Mouse (Mus musculus) heart, adult 8-10 months (tissue): ENCODE measurements at regions not wholly inside any gene's neighbourhood (a gene's known extent, or its start where the extent isn't known, plus 50 kb on each side); places are given as distances from the start of the nearest gene placed in this dataset.

Experiments
- DNase-seq: peaks from one replicate; pipeline ENCODE4 v3.0.0; 2022; ENCODE audit warnings: low spot score

DNA sequence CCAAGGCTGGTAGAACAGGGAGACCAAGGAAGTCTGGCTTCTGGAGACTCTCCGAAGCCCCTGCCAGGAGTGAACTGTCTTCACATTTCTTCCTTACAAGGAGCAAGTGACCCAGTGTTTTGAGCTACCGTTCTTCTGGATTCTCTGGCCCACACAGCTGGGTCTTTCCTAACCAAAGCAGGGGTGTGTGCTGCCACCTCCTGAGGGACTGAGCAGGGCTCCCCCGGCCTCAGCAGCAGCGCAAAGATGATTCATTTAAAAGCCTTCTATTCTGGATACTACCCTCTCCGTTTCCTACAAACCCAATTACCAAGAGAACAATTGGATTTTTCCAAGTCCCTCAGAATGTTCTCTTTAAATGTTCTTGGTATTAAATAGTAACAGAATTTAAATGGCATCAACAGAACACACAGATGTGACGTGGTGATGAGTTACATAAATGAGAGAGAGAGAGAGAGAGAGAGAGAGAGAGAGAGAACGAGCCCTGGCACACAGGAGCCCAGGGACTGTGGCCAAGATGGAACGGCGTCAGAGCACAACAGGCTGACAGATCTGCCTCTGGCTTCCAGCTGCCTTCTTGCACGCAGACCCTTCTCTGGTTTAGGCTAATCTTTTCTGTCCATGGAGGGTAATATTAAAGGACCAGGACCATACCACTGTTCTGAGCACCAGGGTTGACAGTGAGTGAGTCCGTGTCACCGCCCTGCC, 191.6 kb downstream of the Agtpbp1 start:
- peak; percentile 19 for DNase-seq

DNA sequence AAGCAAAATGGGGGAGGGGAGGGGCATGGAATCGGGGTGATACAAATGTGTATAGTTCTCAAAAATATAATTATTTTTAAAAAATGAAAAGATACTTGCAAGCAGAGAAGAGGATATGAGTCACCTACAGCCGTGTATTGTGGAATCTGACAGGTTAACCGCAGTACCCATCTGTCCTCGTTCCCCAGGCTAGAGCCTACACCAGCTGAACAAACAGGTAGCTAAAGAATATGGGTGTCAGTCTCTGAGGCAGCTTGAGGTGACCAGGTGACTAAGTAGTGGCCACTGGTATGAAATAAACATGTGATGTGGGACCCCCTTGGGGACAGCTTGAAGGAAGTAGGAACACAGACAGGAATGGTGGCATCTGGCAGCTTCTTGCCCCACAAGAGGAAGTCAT, 192.2 kb downstream of the Agtpbp1 start:
- DNase-seq = no peak

DNA sequence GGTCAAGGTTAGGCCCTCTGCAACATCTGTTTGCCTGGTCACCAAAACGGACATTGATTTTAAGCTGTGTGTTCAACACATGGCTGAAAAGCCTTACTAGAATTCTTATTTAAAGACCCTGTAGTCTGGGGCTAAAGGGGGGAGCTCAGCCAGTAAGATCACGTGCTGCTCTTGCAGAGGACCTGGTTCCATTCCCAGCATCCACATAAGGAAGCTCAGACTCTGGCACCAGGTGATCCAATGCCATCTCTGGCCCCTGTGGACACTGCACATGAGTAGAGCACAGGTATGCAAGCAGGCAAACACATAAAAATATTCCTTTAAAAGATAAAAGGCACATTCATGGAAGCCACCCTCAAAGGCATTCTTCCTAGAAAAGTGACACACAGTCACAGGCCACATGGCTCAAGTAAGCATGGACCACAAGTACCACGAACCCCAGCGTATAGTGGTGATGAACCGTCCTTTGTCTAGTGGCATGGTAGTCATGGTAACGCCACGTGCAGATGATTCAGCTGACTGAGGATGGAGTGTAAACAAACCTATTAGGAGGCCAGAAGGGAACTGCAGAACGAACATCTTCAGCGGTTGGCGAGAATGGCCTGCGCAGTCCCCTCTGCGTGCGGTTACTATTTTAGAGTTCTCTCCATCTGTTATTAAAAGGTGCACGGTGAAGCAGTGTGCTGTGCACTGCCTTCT, 197.3 kb downstream of the Agtpbp1 start:
- no peak for DNase-seq

DNA sequence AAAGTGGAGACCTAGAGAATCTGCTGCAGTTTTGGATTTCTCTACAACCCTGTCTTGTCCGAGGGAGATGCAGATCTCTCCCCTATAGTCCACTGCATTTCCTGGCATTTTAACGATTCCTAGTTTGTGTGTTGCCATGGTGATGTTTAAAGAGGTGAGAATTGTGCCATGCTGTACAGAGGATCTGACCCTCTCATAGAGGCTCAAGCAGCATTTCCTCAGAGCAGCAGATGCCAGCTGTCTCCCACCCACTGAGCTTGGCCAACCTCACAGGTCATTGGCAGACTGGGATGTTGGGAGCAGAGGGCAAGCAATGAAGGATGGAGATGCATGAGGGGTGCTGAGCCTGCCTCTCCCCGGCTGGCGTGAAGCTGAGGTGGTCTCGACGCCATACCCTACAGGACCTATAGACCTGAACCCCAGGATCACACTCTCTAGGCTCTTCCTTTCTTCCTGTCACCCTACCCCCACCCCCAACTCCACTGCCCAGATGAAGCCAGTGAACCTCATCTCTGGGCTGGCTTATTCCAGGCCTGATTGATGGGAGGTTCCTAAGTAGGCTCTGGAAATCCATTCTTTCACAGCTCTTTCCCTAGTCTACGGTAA, 198.0 kb downstream of the Agtpbp1 start:
- no peak for DNase-seq

DNA sequence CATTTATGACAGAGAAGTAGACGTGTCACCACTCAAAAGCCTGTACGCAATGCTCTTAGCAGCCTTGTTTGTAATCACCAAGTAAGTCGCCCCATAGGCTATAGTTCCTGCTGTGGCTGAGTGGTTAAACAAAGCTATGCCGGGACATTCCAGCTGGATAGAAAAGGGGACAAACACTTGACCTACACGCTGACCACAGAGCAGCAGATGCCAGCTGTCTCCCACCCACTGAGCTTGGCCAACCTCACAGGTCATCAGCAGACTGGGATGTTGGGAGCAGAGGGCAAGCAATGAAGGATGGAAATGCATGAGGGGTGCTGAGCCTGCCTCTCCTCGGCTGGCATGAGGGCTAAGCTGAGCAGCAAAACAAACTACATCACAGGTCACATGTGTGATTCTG, 199.2 kb downstream of the Agtpbp1 start:
- no peak for DNase-seq

DNA sequence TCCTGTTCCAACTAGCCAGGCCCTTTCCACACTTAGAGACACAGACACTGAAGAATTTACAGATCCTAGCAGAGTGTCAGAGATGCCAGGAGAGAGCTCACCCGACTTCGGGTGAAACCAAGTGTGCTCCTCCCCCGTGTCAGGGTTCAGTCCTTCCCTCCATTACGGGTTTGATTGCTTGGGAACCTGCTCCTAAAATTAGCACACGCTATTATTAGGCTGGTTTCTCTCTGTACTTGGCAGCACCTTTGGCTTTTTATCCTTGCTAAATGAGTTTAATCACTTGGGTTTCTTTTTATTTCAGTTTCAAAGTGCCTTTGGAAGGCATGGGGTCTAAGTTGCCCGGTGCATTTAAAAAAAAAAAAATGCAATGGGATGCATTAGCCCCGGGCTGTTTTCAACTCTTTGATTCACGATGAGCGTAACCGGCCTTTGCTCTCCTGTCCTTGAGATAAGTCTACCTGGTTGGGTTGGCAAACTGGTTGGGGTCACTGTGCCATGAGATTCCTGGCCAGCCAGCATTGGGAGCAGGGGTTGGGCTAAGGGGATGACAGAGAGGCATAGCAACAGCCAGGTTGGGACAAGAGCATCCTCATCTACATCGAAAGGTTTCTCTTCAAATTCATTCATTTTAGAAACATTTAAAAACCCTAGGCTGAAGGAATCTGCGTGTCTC, 214.7 kb downstream of the Agtpbp1 start:
- DNase-seq = peak; percentile 35

DNA sequence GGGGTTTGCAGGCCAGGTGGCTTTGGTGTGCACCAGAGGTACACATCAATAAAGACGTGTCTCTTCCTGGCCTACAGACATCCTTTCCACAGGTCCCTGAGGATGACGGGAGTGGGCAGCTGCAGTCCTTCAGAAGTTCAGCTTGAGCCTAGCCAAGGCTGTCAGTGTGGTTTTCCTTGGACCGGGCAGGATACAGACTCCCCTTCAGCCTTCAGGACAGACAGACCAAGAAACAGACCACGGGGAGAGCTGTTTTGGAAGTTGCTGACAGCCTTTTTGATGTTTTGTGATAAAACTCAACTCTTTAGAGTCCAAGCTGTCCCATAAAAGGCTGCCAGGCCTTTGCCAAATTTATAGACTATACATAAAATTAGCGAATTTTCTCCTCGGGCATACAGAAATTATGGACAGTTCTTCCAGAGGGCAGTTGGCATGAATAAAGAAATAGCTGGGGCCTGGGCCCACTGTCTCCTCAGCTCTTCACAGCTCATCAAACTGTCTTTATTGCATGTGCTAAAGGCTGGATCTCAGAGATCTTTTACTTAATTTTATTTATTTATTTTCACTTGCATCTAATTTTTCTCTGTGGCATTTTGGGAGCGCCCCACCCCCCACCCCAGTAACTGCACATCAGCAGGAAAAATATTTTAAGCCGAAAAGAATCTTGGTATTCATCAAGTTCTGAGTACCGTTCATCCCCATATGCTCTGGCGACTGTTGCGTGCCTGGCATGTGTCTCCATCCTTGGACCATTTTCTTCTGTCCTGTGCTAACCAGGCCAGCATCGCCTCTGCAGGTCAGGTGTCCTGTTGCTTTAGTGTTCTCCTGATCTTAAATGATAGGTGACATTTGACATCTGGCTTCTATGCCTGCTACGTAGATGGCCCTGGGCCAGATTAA, 216.2 kb downstream of the Agtpbp1 start:
- no peak for DNase-seq

DNA sequence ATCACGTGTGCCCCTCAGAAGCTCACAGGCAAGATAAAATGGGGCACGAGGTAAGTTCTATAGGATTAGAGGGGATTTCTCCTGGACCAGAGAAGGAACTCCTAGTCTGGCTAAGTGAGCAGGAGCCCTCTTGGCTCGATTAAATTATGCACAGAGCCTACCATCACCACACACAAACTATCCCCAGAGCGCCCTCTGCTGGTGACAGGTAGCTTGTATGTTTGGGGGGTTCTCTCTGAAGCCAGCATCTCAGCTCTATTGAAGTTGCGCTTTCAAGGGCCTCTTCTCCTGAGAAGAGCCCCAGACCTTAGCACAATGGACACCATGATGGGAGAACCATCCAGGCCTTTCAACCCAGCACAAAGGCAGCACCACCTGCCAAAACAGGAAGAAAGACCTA, 219.6 kb downstream of the Agtpbp1 start:
- DNase-seq = peak; percentile 36

DNA sequence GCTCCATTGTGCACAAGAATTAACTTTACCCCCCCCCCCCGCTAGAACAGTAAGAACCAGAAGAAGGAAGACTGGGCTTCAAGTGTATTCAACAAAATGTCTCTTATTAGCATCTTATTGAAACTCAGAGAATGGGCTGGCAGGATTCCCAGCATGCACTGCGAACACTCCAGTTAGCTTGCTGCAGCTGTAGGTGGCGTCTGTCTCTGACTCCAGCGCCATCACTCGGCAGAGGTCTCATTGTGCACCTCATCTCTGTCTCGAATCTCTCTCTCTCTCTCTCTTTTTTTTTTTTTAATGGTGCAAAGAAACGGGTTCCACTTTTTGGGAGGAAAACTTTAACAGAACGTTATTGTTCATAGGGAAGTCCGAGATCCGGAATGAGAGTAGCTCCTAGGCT, 221.6 kb downstream of the Agtpbp1 start:
- no peak for DNase-seq

DNA sequence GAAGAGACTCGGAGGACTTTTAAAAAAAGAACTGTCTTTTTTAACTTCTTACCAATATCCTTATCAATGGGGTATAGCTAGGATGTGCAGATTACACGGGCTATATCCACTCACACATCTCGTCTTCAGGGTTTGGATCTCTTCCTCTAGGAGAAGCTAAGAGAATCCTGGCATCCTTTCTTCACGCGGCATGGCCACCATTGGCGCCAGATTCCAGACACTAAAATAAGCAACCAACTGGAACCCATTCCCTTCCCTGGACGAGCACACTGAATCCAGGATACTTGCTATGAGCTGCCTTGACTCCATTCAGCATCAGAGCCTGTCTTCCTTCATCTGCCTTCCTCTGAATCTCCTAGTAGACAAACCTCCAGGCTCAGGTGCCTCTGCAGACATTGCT, 223.7 kb downstream of the Agtpbp1 start:
- no peak for DNase-seq

DNA sequence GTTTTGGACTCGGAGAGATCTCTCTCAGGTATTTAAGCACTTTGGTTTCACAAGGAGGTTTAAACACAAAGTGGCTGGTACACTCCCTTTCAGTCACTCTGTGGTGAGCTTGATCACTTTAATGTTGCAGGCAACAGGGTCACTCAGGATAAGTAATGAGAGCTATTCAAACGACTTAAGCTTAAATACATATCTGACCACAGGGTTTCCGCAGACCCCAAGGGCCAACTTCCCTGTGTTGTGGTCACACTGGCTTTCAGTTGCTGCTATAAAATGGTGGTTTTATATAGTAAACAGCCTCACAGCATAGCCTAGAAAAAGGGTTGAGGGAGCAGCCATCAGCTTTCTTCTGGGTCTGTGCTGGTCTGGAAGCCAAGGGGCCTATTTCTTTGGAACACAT, 225.0 kb downstream of the Agtpbp1 start:
- DNase-seq = no peak

DNA sequence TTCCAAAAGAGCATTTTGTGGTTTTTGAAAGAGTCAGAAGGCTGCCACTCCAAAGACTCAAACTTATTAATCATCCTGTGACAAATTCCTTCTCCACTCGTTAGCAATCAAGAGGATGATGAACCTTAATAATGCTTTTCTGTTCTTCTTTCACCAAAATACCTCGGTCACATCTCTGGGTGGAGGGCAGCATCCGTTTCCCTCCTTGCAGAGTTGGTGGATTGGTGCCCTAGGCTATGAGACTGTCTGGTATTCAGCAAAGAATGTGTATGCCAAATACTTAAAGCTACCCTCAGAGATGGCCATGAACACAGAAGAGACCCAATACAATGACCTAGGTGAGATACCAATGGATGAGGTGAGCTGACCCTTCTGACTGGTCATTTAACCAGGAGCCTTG, 226.6 kb downstream of the Agtpbp1 start:
- DNase-seq = no peak

DNA sequence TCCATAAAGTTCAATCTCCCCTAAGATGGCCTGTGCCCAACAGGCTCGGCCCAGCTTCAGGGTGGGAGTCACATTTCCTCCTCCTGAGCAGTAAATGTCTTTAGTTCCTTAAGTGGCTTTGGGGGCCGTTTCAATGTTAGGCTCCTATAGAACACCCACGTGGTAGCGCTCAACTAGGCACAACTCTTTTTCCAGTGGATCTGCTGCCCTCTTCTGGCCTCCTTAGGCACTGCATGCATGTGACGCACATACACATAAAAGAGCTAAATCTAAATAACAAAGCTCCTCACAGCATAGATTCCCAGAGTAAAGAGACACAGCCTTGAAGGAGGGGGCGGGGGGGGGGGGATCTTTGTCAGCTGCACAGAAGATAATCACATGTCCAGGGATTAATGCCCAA, 233.6 kb downstream of the Agtpbp1 start:
- no peak for DNase-seq

DNA sequence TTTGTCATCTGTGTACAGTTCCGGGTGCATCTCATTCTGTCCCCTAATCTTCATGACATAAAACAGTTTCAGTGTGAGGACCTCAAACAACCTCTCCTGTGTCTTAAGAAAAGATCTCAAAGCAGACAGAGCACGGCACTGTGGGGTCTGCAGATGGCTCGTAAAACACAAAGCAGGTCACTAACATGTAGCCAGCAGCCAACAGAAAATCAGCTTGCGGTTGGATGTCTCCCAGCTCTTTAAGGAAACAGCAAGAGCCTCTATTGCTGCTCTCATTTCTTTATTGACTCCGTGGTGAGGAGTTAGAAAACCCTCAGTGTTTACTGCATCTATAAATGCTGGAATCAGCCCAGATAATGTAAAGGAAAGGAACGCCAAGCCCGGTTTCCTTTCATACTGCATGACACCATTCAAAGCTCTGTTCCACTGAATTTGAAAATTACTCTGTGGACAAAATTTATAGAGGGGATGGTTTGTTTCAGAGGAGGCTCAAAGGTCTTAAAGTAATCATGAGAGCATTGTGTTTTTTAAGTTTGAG, 234.3 kb downstream of the Agtpbp1 start:
- DNase-seq = no peak

DNA sequence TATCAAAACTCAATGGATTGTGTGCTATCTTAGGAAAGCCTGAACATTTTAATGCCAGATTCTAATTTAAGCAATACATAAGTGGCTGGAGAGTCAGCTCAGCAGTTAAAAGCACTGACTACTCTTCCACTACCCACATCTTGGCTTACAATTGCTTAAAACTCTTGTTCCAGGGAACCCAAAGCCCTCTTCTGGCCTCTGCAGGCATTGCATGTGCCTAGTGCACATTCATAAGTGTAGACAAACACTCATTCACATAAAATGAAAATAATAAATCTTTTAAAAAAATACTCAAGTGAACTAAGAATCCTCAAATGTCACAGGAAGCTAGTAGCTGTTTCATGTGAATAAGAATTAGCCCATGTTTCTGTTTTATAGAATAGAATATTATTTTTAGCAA, 236.5 kb downstream of the Agtpbp1 start:
- no peak for DNase-seq

DNA sequence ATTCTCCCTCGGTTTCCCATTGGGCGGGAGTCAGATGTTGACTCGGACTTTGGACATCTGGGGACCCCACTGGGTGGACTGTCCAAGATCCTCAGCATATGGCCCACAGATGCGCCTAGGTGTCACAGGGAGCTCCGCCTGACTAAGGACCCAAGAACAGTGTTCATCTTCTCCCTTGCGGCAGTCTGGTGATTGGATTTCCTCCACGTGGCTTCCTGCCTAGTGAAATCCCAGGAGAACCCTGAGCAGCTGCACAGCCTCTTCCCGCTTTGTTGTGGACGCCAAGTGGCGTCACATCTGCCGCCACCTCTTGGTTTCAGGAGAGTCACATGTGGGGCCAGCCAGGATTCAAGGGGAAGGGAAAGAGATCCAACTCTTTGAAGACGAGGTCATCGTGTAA, 243.2 kb downstream of the Agtpbp1 start:
- DNase-seq = peak; percentile 19

DNA sequence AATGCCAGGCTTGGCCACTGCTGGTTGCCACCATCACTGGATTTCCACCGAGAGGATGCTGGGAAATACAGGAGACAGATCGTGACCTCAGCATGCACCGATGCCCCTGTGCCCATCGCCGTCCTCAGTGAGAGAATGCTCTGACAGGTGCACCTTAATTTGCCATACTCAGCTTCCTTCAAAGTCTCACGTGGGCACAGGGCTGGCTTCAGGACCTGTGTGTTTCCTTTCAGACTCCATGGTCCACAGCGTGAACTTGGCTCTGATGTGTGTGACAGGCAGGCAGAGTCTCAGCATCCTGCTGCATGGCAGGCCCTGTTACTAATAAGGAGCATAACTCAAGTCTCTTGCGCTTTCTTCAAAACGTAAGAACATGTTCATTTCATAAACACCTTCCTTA, 246.6 kb downstream of the Agtpbp1 start:
- DNase-seq = no peak

DNA sequence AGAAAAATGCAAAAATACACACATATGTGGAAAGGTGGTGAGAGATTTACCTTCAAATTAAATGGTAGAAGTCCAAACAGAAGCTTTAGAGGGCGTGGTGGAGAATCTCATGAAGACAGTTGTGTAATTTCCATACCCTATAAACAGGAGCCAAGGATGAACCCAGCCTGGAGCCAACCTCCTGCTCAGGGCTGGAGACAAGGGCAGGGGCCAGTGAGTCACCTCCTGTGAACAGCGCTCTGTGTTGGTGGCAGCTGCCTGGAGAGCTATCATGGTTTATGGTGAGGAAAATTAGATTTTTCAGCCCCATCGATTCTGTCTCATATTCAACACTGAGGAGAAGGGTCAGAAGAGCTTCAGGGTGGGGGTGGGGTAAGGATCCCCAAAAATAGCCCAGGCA, 261.1 kb downstream of the Agtpbp1 start:
- no peak for DNase-seq

DNA sequence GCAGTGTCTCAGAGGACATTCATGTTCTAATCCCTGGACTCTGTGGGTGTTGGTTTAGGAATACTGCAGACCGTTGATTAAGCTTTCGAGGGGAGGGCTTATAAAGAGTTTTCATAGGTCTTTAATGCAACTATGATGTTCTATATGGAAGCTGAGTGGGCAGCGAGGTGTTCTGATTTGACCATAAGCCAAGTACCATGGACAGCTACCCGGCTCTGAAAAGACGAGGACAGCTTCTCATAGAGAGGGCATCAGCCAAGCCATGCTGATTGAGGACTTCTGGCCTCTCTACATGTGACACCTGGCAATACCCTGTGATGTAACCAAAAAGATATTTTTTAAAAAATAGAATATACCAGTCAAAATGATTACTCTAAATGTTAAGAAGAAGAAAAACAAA, 261.6 kb downstream of the Agtpbp1 start:
- no peak for DNase-seq

DNA sequence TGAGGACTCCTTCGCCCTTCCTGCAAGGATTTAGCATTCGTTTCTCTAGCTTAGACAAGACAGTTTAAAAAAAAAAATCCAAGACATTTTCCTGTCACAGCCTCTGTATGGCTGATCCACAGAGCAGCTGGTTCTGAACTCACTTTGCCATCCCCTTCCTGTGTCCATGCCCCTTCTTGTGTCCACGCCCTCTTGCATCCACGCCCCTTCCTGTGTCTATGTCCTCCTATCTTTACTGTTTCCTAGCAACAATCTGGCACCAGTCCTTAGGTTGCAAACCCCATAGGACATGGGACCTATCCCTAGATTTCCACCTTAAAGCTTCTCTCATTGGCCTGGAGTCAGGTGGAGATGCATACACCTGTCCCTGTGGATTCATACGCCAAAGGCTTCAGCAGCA, 264.8 kb downstream of the Agtpbp1 start:
- no peak for DNase-seq

DNA sequence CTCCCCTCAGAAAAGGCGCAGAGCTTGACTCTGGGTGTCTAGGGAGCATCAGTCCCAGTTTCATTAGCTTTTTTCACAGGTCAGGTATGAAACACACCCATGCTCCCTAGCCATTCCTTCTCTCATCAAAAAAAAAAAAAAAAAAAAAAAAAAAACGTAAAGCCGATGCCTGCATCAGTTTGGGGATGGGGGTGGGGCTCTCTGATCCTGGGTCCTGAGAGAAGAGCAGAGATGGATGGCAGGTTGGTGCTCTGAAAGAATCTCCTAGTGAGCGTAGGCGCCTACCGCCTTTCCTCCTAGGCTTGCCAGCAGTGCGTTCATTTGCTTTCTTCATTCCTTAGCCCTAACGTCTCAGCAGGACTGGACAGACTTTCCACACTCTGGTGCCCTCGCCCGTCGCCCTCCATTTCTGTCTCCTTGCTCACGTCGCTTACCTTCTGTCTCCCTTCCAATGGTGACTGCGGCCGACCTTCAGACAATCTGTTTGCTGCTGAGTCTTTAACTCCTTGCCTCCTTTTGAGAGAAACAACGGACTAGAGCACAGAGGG, 267.5 kb downstream of the Agtpbp1 start:
- DNase-seq = no peak
